Mouse (Mus musculus): ENCODE results near the gene Gm37240.

The Gm37240 gene

DNA sequence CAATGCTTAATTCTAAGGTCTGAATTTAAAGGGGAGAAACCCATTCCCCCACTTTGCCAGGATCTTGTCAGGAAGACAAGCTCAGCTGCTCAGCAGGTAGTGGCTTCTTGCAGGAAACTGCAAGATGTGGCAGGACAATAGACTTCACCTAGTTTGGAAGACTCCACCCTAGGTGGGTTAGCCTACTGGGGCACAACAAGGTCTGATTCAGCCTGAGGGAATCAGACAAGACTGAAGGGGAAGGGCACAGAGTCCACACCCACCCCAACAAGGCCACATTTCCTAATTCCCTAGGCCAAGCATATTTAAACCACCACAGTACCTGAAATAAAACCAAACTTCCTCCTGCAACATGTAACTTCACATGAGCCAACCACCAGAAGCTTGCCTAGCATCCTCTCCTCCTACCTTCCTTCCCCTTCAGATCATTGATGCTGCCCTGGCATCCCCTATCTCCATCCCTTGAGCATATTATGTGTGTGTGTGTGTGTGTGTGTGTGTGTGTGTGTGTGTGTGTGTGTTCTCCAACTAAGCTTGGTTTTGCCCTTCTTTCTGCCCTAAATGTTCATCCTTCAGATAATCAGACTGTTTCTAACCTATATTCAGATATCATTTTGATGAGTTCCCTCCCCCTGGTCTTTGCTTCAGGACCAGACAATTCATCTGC lies 489.4 kb downstream of the Gm37240 start:
- in situ Hi-C loops (cut with MboI), result no loop called here

DNA sequence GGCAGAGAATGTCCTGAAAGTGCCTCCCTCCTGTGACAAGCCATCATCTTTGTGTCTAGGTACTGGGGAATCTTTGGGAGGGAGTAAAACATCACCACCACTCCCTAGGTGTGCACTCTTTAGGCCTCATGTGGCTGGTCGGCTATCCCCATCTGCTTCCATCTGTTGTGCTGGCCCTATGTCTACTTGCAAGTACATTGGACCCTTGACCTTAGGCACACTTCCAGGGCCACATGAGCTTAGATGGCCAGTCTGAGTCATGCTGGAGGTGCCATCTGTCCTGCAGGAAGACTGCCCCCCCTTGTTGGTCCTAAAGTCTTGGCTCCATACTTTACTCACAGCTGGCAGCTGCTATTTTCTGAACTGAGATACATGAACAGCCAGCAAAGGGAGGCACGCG lies 493.9 kb downstream of the Gm37240 start:
- in situ Hi-C loops (cut with MboI), result no loop called here

DNA sequence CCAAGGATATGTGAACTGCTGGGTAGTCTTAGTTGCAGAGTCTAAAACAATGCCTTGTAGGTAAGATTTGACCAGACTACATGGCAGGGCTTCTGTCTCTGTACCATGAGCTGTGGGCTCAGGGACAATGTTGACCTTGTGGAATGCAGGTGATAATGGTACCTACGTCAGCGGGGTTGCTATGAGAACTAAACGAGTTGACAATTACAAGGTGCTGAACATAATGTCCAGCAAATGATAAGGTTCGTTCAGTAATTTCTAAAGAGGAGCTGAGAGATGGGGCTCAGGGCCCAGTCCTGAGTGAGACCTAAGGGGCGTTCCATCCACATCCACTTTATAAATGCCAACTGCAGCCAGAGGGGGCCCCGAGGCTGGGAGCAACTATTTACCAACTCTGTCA lies 495.6 kb downstream of the Gm37240 start:
- in situ Hi-C loops (cut with MboI), result no loop called here

DNA sequence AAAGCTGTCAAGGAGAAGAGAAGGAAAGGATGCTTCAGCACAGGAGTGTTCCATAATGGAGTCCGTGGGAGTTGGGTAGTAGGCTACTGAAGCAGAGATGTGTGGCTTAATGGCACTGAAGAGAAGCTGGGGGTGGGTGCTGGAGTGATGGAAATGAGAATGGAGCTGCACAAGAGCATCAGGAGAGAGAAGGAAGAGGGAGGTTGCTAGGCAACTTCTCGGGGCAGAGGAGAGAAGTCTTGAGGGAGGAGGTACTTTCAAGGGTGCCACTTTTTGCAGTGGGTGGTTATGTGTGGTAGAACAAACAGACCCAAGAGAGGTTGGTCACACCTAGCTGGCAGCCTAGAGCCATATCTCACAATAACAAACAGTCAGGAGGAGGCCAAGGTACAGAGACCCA lies 496.2 kb downstream of the Gm37240 start:
- in situ Hi-C loops (cut with MboI), result no loop called here

DNA sequence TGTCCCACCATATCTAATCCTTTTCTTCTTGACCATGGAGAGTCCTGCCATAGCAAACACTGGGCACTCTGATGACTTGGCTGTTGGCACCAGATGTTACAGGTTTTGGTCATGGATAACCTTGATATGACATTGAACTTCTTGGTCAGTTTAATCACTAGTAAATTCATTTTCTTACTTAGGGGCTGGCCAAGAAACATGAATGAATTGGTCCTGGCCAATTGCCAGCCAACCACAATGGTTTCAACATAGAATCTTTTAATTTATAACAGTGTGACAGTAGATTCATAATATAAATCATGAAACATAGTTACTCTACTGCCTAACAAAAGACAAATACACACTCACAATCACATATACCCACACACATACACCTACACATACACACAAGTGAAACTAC lies 501.9 kb downstream of the Gm37240 start:
- in situ Hi-C loops (cut with MboI), result no loop called here

DNA sequence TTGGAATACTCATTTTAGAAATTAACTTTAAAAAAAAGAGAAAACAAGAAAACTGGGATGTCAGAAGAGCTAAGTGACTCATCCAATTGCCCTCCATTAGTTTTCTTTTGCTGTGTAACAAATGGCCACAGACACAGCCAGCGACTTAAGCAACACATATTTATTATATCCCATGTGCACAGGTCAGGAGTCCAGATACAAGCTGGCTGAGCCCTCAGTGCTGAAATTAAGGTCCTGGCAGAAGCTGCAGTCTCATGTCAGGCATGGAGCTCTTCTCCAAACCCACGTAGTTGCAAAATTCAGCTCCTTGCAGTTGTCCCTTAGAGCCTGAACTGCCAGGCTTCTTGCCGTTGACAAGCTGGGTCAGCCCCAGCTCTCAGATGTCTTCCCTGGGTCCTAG lies 504.0 kb downstream of the Gm37240 start:
- in situ Hi-C loops (cut with MboI), result no loop called here

DNA sequence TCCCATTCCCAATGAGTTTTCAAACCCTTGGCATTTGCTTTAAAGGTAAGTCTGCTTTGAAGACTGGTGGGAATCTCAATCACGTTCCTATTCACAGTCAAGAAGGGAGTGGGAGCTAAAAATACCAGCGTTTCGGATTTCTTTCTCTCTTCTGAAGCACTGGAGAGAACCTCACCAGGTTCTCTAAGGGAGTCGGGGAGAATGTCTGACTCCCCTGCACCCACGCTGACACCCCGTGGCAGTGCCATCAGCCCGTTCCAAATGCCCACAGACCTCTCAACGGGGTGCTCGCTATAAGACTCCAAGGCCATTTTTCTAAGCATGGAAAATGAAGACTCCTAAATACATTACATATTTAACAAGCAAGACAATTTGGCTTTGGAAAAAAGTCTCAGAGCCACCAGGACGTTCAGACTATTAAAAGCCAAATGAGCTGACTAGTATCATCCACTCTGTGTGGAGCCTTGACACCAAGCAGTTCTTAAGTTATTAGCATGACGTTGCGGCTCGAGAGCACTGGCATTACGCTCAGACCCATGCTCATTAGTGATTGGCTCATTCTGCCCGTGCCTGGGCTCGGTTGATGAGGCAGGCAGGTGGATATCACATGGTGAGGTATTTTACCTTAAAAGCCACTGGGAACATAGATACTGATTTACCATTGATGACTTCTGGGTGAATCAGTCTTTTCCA lies 508.5 kb downstream of the Gm37240 start:
- in situ Hi-C loops (cut with MboI), result no loop called here

DNA sequence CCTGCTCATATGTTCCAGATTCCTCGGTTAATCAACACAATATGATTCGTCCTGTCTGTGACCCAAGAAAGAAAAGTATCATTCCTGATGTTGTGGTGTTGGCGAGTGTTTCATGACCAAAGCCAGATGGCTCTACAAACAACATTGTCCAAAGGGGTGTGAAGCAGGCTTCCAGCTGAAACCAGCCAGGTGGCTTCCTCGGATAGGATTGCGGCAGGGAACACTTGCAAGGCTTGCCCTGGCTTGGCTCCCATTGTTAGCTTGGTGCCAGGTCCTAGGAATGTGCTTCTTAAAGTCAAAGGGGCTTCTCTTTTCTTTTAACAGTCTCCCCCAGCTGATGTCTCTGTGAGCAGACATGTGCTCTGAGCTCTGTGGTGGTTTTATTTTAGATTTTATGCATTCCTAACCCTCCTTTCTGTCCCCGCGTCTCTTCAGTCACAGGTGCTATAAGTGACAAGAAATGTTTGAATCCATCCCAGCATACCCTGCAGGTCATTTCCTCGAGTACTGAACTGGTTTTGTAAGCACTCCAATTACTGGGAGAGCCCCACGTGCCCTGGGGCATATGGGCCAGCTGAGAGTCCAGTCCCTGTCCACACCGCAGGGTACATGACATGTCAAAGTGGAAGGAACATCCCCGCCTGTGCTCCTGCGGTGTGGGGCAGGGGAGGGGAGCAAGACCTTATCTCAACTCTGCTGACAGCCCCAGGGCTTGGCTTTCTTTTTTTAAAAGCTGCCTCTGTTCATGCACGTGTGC lies 509.2 kb downstream of the Gm37240 start:
- in situ Hi-C loops (cut with MboI), result no loop called here

DNA sequence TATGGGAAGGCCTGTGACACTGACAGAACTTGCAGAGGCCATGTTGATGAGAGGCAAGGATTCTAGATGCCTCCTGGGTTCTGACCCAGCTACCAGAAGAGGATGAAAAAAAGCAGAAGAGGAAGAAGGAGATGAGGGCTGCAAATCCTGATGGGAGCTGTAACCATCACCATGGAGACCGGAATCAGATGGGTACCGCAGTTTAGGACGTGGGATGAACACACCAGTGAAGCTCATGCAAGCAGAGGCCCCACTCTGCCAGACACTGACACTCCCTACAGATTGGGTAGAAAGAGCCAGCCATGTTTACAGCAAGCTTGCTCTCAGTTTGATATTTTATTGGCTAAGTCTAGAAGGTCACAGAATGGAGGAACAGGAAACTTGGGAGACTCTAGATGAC lies 509.8 kb downstream of the Gm37240 start:
- in situ Hi-C loops (cut with MboI), result no loop called here

DNA sequence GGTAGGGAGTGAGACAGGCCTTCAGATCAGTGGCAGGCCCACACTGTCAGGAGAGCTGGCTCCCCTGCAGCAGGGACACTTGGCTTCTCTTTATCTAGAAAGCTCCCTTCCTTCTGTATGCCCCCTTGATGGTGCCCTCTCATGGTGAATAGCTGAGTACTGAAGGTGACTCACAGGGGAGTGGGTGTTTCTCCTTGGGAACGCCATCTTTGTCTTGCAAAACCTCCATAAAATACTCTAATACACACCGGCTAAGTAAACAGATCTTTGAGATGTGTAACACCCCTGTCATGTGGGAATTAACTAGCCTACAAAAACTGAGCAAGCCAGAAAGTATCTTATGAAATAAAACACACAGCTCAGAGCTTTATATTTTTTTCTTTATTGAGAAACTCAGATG lies 510.8 kb downstream of the Gm37240 start:
- in situ Hi-C loops (cut with MboI), result no loop called here

DNA sequence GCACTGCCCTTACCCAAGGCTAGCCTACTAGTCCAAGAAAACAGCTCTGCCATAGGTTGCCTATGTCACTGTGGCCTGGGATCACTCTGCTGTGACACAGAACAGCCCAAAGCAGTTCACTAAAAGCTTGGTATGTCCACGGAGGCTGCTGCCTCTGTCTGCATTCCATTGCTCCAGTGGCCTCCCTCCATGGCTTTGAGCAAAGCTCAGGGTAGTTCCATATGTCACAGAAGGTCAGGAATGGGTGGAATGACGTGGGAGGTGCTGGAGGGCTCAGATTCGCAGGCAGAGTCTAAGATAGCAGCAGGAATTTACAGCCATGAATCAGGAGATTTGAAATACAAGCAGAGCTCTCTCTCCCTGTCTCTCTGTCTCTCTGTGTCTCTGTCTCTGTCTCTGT lies 514.3 kb downstream of the Gm37240 start:
- in situ Hi-C loops (cut with MboI), result no loop called here

DNA sequence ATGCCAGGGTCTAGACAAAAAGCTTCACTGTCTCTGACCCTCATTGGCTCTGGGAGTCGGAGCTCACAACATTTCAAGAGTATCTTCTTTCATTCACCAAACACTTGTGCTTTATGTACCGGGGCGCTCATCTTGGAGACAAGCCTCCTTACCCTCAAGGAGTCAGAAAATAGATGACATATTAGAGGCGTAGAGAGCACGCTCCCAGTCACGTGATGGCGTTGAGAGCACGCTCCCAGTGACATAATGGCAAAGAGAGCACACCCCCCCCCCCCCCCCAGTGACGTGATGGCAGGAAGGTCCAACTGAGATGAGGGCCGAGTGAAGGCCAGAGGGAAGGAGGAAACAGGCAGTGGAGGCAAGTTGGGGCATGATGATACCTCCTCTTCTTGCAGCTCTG lies 517.5 kb downstream of the Gm37240 start:
- in situ Hi-C loops (cut with MboI), result no loop called here

DNA sequence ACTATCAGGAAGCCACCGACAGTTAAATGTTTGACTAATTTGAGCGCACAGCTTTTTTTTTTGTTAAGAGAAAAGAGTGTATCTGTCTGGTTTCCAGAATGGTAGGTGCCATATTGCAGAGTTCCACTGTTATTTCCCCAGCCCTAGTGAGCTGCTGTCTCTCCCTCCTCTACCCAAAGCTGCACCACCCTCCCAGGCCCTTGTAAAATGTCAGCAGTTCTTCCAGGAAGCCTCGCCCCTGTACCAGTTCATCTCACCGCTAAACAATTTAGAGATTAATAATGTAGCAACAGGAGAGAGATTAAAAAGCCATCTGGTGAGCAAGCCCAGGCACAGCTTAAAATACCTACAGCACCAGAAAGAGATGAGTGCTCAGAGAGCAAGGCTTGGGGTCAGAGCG lies 518.2 kb downstream of the Gm37240 start:
- in situ Hi-C loops (cut with MboI), result no loop called here

DNA sequence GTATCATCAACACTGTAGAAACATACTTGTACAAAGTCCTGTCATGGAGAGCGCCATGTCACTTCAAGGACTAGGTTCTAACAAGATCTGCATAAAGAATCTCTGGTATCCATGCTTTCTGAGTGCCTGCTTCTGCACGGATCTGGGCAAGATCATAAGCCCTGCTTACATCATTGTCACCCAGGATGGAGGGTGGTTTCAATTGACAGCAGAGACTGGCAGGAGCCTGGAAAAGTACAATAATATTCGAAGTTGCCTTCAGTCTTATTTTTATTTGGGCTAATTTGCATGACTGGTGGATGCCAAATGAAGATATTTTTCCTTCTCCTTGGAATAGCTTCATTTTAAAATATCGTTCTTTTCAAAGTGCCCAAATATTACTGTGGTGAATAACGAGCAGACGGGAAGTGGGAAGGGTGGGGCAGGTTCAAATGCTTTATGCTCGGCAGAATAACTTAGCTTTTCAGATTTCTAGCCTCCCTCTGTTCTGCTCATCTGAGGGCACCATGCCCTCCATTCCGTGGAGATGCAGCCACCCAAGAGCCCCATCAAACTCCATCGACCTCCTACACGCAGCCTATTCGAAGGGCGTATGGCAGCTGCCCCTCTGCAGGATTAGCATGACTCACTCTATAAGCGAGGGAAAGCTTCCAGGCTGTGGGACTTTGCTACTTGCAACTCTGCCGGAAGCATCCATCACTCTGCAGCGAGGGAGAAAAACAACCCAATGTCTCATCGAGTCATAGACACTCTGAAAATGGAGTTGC lies 518.8 kb downstream of the Gm37240 start:
- in situ Hi-C loops (cut with MboI), result no loop called here

DNA sequence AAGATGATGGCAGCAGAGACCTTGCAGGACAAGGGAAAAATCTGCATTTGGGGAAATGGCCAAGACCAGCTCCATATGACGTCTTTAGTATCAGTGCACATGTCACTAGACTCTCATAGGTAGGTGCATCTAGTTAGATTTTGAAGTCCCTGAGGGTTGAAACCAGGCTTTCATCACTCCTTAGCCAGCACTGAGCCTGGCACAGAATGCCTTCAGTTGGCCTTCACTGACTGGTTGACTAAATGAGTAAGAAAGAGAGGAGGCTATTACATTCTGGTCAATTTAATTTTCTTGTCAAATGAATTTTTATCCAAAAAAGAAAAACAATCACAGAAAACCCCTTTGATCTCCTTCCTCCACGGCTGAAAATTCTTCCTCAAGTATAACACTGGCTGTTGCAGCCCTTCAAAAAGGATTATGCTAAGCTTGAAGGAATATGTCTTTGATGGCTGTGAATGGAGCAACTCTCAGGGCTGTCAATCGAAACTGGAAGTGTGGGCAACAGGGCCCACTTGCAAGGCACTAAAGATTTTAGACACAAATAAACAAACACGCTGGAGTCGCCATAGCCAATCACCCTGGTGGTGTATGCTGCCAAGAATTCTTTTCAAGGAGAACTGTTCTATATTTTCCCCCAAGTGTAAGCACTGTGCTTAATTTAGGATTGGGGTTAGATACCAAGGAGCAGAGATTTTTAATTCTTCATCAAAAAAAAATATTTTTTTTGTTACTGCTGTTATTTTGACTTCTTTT lies 522.6 kb downstream of the Gm37240 start:
- in situ Hi-C loops (cut with MboI), result no loop called here

DNA sequence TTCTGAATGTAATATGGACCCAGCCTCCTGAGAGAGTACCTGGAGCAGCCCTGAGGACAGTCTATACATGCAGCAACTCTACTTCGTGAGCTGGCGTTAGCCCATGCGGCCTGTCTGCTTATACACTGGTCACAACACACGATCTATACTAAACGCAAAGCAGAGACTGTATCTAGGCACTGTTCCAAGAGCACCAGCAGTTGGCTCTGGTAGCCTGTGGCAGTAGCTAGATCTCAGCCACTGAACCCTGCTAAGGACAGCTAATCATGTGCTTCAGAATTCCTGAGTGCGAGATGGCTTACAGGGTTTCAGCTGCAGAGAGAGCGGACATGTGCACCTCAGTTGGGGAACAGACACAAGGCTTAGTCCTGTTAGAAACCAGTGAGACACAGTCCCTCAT lies 524.4 kb downstream of the Gm37240 start:
- in situ Hi-C loops (cut with MboI), result no loop called here

DNA sequence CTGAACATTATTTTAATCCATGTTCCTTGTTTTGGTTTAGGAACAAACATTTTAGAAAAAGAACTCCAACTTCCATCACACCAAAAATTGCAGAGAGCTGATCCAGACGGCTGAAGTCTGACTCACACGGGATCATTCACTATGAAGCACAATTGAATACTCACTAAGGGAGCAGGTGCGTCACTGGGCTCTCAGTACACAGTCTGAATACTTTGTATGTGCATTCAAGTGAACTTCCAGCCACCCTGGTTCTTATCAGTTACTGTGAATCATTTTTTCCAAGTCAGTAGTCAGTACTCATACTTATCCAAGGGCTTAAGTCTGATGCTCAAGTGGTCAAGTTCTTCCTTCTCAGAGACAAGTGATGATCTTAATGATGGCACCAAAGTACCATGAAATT lies 530.9 kb downstream of the Gm37240 start:
- in situ Hi-C loops (cut with MboI), result no loop called here

DNA sequence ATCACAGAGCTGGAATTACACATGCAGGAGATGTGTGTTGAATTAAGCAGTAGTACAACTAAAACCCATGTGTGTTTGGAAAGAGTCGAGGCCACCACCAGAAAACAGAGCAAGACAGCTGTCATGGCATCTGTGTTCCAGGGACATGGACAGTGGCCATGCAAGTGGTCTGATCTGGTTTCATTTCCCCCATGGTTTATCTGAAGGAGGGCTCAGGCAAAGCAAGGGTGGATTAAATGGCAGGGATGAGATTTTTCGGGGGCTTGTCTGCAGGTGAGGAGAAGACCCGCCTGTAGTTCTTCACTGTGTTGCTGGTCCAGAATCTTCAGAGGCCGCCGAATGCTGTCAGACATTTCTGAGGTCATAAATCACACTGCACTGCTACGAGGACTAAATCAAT lies 539.3 kb downstream of the Gm37240 start:
- in situ Hi-C loops (cut with MboI), result no loop called here

DNA sequence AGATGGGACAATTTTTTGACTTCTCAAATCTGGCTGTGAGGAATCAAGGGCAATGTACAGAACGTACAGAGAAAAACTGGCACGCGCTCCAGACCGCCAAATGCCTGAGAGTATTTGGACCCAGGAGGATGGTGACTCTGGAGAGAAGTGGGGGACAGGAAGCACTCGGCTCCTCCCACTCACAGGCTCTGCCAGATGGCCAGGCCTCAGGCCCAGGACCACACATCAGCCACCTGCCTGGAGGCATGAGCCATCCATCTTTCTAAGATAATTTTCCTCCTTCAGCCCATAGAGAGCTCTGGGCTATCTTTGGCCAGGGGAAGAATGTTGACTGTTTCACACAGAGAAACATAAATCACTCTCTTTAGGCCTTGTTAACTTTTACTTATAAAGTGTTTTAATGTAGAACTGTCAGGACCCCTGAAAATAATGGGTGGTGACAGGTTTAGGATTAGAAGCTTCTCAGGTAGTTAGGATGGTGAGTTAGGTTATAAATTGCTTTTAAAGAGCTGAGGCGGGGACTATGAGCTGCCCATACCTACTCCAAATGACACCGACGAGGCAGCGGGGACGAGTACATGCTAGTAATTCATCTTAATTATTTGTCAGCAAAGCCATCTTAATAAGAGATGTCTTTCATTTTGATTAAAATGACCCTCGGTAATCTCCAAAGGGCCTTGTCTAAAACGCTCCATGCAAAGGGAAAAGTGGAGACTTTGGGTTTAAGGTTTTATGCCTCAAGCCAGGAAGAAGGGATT lies 546.0 kb downstream of the Gm37240 start:
- in situ Hi-C loops (cut with MboI), result no loop called here

DNA sequence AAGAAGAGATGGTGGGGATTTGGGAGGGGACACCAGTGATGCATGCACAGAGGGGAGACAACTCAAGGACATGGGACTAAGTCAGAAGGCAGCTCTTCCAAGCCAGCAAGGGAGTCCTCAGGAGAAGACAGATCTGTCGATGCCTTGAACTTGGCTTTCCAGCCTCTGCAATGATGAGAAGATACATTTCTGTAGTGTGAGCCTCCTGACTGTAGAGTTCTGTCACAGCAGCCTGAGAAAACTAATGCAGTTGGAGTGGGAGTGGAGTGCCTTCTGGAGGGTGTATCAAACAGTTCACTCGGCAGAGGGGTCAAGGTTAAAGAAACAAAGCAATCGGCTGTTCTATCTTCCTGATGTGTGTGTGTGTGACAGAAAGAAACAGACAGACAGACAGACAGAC lies 546.8 kb downstream of the Gm37240 start:
- in situ Hi-C loops (cut with MboI), result no loop called here

DNA sequence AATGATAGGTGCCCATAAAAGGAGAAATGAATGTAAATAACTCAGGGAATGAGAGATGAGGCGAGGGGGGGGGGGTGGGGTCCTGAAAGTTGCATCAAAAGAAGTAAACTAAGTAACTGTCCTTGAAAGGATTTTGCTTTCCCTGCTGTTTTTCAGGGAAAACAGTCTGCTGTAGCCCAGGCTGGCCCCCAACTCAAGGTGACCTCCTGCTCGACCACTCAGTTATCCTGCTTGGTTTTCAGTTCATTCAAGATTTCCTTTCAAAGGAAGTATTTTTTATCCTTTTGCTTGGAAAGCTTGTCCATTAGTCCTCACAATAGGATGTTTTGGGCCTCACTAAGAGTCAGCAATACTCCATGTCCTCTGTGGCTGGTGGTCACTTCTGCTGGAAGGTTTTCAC lies 547.4 kb downstream of the Gm37240 start:
- in situ Hi-C loops (cut with MboI), result no loop called here

Measured in mature B cell (primary cell).